Mouse (Mus musculus) neutrophil, adult 83 days (primary cell): ENCODE results near the gene Gpx4. TPM values are rescaled to one million over a fixed set of nuclear protein-coding genes. Genes with fewer than 3 reads are reported as not detected.

ENCODE experiments used
- total RNA-seq, 2 experiments: library from RNA; stranded (reverse); gene quantifications; one replicate each; pipeline ENCODE4 v1.2.4; 2023

Gene Gpx4
- total RNA-seq: 100 to 1,000 TPM; 313 to 334 TPM

DNA sequence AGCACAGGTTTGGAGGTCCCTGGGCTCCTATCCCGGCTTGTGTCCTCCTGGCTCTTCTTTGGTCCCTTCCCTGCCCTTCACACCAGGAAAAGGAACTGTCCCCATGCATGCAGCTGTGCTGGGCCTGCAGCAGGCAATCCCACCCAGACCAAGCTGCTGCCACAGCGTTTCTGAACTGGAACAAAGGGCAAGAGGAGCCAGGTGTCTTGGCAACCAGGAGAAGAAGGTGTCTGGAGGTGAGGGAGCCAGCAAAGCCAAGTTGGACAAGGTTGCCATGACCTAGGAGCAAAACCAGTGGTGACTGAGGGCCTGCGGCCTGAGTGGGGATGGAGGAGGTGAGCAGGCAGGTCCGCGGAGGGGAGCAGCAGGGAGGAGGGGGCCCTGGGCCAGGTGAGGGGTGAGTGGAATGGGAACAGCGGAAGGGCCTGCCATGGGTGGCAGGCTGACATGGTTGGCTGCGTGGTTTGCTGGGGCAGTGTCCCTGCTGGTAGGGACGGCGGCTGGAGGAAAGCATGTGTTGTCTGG lies at the start of gene Gpx4:
Gpx4 (plus strand) TSS at position 126 of the 525 bp plus-strand sequence.

DNA sequence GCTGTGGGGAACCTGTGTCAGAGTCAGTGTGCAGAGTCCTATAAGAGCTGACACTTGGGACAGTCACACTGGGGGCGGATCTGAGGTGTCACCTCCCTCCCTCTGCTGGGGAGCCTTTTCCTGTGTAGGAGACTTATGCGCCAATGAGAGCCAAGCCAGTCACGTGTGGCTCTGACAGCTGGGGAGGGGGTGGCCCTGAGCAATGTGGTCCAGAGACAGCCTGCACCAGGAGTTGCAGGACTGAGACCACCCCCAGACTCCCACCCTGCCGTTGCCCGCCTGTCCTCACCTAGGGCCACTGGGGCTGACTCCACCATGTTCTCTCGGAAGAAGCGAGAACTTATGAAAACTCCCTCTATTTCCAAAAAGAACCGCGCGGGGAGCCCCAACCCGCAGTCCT lies 30.5 kb upstream of the Gpx4 start, which contains the start of gene Arhgap45:
Arhgap45 (plus strand) TSS at position 143 of the 400 bp plus-strand sequence.

DNA sequence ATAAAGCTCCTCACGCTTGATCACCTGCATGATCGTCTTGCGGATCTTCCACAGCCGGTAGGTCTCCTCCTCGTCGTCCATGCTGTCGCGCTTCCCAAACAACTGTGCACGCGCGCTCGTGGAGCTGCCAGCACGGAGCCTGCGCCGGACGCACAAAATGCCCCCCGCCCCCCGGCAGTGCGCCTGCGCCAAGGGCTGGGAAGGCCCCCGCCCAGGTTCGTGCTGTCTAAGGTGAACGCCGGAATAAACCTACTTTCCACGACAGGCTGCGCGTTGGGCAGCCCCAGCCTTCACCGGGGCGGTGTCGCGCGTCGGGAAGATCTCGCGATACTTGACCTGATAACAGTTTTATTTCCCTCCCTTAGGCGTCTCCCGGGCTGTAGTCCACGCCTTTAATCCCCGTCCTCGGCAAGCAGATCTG lies 7.4 kb upstream of the Gpx4 start, which contains the start of gene Polr2e:
Polr2e (minus strand) TSS at position 237 of the 421 bp plus-strand sequence.

DNA sequence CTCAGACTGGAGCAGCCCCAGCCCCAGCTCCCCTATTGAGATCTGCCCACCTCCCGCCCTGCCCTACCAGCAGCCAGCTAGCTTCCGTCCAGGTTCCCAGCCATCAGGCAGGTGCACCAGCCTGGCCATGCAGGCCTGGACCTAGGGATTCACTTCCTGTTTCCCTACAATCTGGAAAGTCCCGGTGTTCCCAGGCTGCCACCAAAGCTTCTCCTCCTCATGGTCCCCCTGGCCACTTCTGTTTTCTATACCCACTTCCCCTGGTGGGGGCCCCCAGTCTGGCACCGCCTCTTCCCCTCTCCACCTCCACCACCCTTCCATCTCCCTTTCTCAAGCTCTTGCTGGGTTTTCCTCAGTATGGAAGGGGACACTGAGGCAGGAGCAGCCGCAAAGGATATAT lies 58.5 kb downstream of the Gpx4 start, which contains the start of gene Sbno2:
Sbno2 (minus strand) TSS at position 112 of the 400 bp plus-strand sequence.

Other genes with a start within 250 kb of the Gpx4 start
- 1 to 10 TPM in 1 of 2 experiments, under 1 TPM in 1; 0.64 to 1.1 TPM for gene Misp, start 226.2 kb upstream of the Gpx4 start, total RNA-seq
- 100 to 1,000 TPM; 255 to 282 TPM for gene Ptbp1, start 192.7 kb upstream of the Gpx4 start, total RNA-seq
- gene Prtn3, start 172.7 kb upstream of the Gpx4 start, total RNA-seq: 100 to 1,000 TPM; 525 to 560 TPM
- 10 to 100 TPM; 20.1 to 25.2 TPM for gene Plppr3, start 172.5 kb upstream of the Gpx4 start, total RNA-seq
- 100 to 1,000 TPM; 647 to 654 TPM for gene Elane, start 160.9 kb upstream of the Gpx4 start, total RNA-seq
- gene Cfd, start 156.3 kb upstream of the Gpx4 start, total RNA-seq: under 1 TPM in 1 of 2 experiments, not detected in 1; 0.46 TPM
- 10 to 100 TPM; 33.3 to 34.5 TPM for gene Med16, start 138.2 kb upstream of the Gpx4 start, total RNA-seq
- not detected for gene Gm26602, start 136.3 kb upstream of the Gpx4 start, total RNA-seq
- gene Kiss1r, start 130.2 kb upstream of the Gpx4 start, total RNA-seq: 1 to 10 TPM; 4.2 to 5.2 TPM
- gene R3hdm4, start 126.0 kb upstream of the Gpx4 start, total RNA-seq: 100 to 1,000 TPM; 448 to 486 TPM
- gene Arid3a, start 120.1 kb upstream of the Gpx4 start, total RNA-seq: 100 to 1,000 TPM; 176 to 193 TPM
- 1 to 10 TPM; 8.5 to 9.7 TPM for gene Wdr18, start 87.0 kb upstream of the Gpx4 start, total RNA-seq
- under 1 TPM in 1 of 2 experiments, not detected in 1; 0.20 TPM for gene Grin3b, start 76.5 kb upstream of the Gpx4 start, total RNA-seq
- 10 to 100 TPM; 64.3 to 74.9 TPM for gene Tmem259, start 62.8 kb upstream of the Gpx4 start, total RNA-seq
- gene Cnn2, start 58.6 kb upstream of the Gpx4 start, total RNA-seq: 100 to 1,000 TPM; 518 to 532 TPM
- 100 to 1,000 TPM; 108 to 114 TPM for gene Abca7, start 50.7 kb upstream of the Gpx4 start, total RNA-seq
- 100 to 1,000 TPM; 413 to 426 TPM for gene Arhgap45, start 30.5 kb upstream of the Gpx4 start, total RNA-seq
- gene Polr2e, start 7.4 kb upstream of the Gpx4 start, total RNA-seq: 10 to 100 TPM; 40.4 to 41.4 TPM
- gene Sbno2, start 58.4 kb downstream of the Gpx4 start, total RNA-seq: 100 to 1,000 TPM; 125 to 162 TPM
- gene Stk11, start 68.6 kb downstream of the Gpx4 start, total RNA-seq: 100 to 1,000 TPM; 175 to 179 TPM
- gene Atp5d, start 91.5 kb downstream of the Gpx4 start, total RNA-seq: 100 to 1,000 TPM; 122 to 126 TPM
- gene Cbarp, start 93.7 kb downstream of the Gpx4 start, total RNA-seq: 1 to 10 TPM; 1.3 to 1.7 TPM
- 100 to 1,000 TPM; 232 to 270 TPM for gene Midn, start 101.1 kb downstream of the Gpx4 start, total RNA-seq
- gene Cirbp, start 118.8 kb downstream of the Gpx4 start, total RNA-seq: 10 to 100 TPM; 33.5 to 40.3 TPM
- gene 1600002K03Rik, start 125.8 kb downstream of the Gpx4 start, total RNA-seq: 1 to 10 TPM; 5.4 to 6.7 TPM
- under 1 TPM in 1 of 2 experiments, not detected in 1; 0.24 TPM for gene Efna2, start 132.3 kb downstream of the Gpx4 start, total RNA-seq
- gene Mum1, start 179.3 kb downstream of the Gpx4 start, total RNA-seq: 10 to 100 TPM; 32.2 to 32.6 TPM
- gene Ndufs7, start 202.0 kb downstream of the Gpx4 start, total RNA-seq: 10 to 100 TPM; 62.6 to 65.8 TPM
- gene Gamt, start 213.8 kb downstream of the Gpx4 start, total RNA-seq: 1 to 10 TPM; 4.8 to 8.8 TPM
- gene Dazap1, start 214.3 kb downstream of the Gpx4 start, total RNA-seq: 100 to 1,000 TPM in 1 of 2 experiments, 10 to 100 TPM in 1; 96.6 to 113 TPM
- 100 to 1,000 TPM; 865 to 877 TPM for gene Rps15, start 245.3 kb downstream of the Gpx4 start, total RNA-seq
- not detected for gene Apc2, start 248.8 kb downstream of the Gpx4 start, total RNA-seq